Mouse (Mus musculus): Measurements from ENCODE around the gene Tnpo2.
"Not testable (repeated sequence)": the region's sequence is repeated elsewhere in the genome, so short reads cannot be mapped to it uniquely, and the experiment has no call there.

Gene Tnpo2

DNA sequence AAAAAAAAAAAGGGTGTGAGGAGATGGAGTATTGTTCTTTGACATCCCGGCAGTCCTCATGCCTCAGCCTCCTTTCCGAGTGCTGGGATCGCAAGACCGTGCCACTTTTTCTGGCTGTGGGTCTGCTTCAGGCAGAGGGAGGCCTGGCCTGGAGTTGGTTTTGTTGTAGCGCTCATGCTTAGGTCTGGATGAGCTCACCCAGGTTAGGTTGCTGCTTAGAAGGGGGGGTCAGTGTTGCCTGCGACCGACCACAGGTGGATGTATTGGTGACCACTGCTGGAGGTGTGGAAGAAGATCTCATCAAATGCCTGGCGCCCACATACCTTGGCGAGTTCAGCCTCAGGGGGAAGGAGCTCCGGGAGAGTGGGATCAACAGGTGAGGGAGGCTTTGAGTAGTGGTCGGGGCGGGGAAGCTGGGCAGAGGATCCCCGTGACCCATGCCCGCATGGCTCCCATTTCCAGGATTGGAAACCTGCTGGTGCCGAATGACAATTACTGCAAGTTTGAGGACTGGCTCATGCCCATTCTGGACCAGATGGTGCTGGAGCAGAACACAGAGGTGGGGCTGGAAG, 36.4 kb downstream of the Tnpo2 start:
- no peak for DNase-seq (ENCODE audit: low spot score in 2 of 2)

GRCm38 (mm10) chr8:85074167-85074566, 37.5 kb downstream of the Tnpo2 start:
- no peak for DNase-seq (ENCODE audit: low spot score in 2 of 2)

GRCm38 (mm10) chr8:85074617-85075016, 37.9 kb downstream of the Tnpo2 start:
- DNase-seq (ENCODE audit: low spot score in 2 of 2): no peak

DNA sequence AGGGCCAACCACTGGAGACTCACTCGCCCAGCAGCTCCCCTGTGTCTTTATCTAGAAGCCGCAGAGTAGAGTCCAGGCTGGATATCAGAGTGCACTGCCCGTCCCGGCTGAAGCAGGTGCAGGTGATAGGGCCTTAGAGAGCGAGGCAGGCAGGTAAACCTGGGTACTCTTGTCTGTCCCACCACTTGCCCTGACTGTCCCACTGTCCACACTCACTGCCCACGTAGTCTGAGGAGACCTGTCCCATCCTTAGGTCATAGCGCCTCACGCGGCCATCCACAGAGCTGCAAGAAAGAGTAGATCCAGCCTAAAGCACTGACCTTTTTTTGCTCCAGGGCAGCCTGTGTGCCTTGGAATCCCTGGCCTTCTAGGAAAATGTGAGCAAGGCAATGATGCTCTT, 39.3 kb downstream of the Tnpo2 start:
- DNase-seq (ENCODE audit: low spot score in 2 of 2): no peak

DNA sequence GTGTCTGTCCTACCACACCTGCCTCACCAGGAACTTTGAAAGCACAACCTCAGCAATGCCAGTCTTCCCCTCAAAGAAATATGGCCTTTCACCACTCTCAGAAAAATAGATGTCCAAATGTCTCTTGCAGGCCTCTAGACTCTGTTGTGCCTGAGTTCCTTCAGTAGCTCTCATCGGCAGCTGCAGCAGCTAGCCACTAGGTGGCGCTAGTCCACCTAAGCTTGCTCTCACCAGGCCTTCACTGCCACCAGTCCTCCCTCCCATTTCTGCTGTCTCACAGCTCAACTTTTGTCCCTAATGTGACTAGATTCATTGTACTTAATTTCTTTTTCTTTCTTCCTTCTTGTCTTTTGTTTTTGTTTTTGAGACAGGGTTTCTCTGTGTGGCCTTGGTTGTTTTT, 40.3 kb downstream of the Tnpo2 start:
- peak; percentile 74 to 83 for DNase-seq (ENCODE audit: low spot score in 2 of 2)

- peak in 1 of 2 experiments; percentile 42 for DNase-seq (ENCODE audit: low spot score in 2 of 2)
These were observed 43.5 kb downstream of the Tnpo2 start for GRCm38 (mm10) chr8:85080214-85080531.

- peak; percentile 55 to 68 for DNase-seq (ENCODE audit: low spot score in 2 of 2)
These were observed 44.0 kb downstream of the Tnpo2 start, which contains the start of gene Wdr83os for GRCm38 (mm10) chr8:85080532-85081215. TSS of gene Wdr83os (plus strand) at chr8:85080740.

- no peak for DNase-seq (ENCODE audit: low spot score in 2 of 2)
These were observed 44.5 kb downstream of the Tnpo2 start, which contains the start of gene Wdr83 for GRCm38 (mm10) chr8:85081216-85081555. TSS of gene Wdr83 (minus strand) at chr8:85081306.

DNA sequence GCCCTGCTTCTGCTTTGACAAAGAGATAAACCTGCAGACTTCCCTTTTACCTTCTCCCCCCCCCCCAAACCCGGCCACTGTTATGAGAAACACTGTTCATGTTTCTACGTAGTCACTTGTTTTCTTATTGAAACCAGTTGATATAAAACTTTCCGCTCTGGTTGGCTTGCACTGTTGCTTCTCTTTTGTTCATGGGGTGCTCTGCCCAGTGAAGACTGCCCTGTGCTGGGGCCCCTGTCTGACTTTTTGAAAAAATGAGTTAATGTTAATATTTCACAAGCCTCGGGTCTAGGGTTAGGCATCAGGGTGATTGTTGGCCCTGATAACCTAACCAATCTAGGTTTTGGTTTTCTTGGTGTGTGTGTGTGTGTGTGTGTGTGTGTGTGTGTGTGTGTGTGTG, 45.5 kb downstream of the Tnpo2 start:
- DNase-seq (ENCODE audit: low spot score in 2 of 2): not testable (repeated sequence)

GRCm38 (mm10) chr8:85083108-85083813, 46.5 kb downstream of the Tnpo2 start, which contains the start of gene Man2b1:
TSS of gene Man2b1 (plus strand) at chr8:85083270.
- DNase-seq (ENCODE audit: low spot score in 2 of 2): peak; percentile 87 to 90

DNA sequence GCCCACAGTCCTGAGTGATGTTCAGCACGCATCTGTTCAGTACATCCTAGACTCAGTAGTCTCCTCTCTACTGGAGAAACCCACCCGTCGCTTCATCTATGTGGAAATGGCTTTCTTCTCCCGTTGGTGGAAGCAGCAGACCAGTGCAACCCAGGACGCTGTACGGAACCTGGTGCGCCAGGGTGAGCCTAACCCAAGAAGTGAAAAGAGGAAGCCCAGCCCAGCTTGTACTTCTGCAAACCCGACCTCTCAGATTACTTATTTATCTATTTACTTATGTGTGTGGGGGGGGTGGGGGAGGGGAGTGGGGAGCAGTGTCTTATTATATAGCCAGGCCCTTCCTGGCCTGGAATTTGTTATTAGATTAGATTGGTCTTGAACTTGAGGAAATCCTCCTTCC, 47.9 kb downstream of the Tnpo2 start:
- DNase-seq (ENCODE audit: low spot score in 2 of 2): no peak

DNA sequence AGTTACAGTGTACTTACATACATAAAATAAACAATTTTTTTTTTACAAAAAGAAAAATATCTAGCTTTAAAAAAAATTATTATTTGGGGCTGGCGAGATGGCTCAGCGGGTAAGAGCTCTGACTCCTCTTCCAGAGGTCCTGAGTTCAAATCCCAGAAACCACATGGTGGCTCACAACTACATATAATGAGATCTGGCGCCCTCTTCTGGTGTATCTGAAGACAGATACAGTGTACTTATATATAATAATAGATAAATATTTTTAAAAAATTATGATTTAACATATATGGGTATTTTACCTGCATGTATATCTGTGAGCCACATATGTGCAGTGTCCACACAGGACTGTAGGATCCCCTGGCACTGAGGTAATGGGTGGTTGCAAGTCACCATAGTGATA, 49.5 kb downstream of the Tnpo2 start:
- DNase-seq (ENCODE audit: low spot score in 2 of 2): no peak

- no peak for DNase-seq (ENCODE audit: low spot score in 2 of 2)
These were observed 52.1 kb downstream of the Tnpo2 start for GRCm38 (mm10) chr8:85088771-85089170.

DNA sequence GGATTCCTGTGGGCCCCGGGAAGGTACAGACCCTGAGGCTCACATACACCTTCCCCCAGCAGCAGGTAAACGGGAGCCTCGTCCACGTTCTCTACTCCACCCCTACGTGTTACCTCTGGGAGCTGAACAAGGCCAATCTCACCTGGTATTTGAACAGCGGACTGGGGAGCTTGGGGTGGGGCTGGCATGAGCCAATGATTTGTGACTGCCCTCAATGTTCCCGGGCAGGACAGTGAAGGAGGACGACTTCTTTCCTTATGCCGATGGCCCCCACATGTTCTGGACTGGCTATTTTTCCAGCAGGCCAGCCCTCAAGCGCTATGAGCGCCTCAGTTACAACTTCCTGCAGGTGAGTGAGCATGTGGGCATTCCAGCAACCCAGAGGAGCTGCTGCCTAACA, 54.1 kb downstream of the Tnpo2 start:
- DNase-seq (ENCODE audit: low spot score in 2 of 2): no peak

GRCm38 (mm10) chr8:85091526-85092090, 54.9 kb downstream of the Tnpo2 start:
- DNase-seq (ENCODE audit: low spot score in 2 of 2): no peak

GRCm38 (mm10) chr8:85095051-85095450, 58.3 kb downstream of the Tnpo2 start:
- no peak for DNase-seq (ENCODE audit: low spot score in 2 of 2)

- DNase-seq (ENCODE audit: low spot score in 2 of 2): no peak
These were observed 58.9 kb downstream of the Tnpo2 start for GRCm38 (mm10) chr8:85095566-85095965.

GRCm38 (mm10) chr8:85096196-85096595, 59.5 kb downstream of the Tnpo2 start:
- DNase-seq (ENCODE audit: low spot score in 2 of 2): no peak

GRCm38 (mm10) chr8:85096850-85097249, 60.1 kb downstream of the Tnpo2 start:
- DNase-seq (ENCODE audit: low spot score in 2 of 2): no peak

DNA sequence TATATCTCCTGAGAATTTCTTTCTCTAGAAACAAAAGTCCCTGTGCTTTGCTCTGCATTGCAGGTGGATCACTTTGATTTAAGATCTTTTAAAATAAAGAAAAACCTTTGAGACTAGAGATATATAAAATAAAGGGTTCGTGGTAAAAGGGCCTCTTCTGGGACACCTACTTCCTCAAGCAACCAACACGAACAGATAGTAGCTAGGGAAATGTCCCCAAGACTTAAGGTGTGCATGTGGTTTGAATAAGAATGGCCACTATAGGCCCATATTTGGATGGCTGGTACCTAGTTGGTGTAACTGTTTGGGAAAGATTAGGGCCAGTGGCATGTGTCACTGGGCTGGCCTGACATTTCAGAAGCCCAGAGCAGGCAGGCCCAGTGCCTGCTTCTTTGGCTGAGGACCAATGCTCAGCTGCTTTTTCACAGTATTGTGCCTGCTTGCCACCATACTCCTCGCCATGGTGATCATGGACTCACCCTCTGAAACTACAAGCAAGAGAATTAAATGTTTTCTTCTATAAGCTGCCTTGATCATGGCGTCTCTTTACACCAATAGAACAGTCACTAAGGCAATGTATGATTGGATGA, 63.5 kb downstream of the Tnpo2 start:
- no peak for DNase-seq (ENCODE audit: low spot score in 2 of 2)
